Mouse (Mus musculus) CH12.LX (cell line): ENCODE measurements at regions not wholly inside any gene's neighbourhood (a gene's known extent, or its start where the extent isn't known, plus 50 kb on each side); places are given as distances from the start of the nearest gene placed in this dataset.

Source experiments
- DNase-seq: peaks from one replicate; pipeline ENCODE4 v3.0.0-alpha.2; 2013; ENCODE audit errors: extremely low read depth
- H3K27ac ChIP-seq: 2 replicates; pipeline ENCODE4 v1.5.1; 2012; ENCODE audit warnings: low read depth, mild to moderate bottlenecking, control low read depth, moderate library complexity; ENCODE audit not compliant: insufficient read depth
- H3K27me3 ChIP-seq: replicated peaks from 2 replicates; pipeline ENCODE3; 2012; ENCODE audit warnings: inconsistent platforms
- H3K36me3 ChIP-seq, 2 experiments: replicated peaks in 1 of 2; 2 replicates each; pipeline versions ENCODE3 to v1.6.1; 2012; ENCODE audit warnings: inconsistent platforms in 1 of 2, low read length in 1 of 2, mild to moderate bottlenecking in 1 of 2, mixed read lengths in 1 of 2, moderate library complexity in 1 of 2; ENCODE audit not compliant: control insufficient read depth in 1 of 2, insufficient read depth in 1 of 2
- H3K4me1 ChIP-seq, 2 experiments: 2 replicates each; pipeline ENCODE4 v1.6.1; 2012; ENCODE audit warnings: inconsistent platforms in 1 of 2, moderate library complexity in 1 of 2; ENCODE audit not compliant: insufficient read depth in 2 of 2, control insufficient read depth in 1 of 2
- H3K4me2 ChIP-seq: 2 replicates; pipeline ENCODE4 v1.6.1; 2012; ENCODE audit warnings: low read depth, mild to moderate bottlenecking, control low read depth; ENCODE audit not compliant: poor library complexity, insufficient read depth, severe bottlenecking
- H3K4me3 ChIP-seq, 3 experiments: fragments of 150-350 bp in 1 of 3; sonication (generic) in 1 of 3; replicated peaks in 1 of 3; 2 replicates each; pipeline versions ENCODE3 to v1.5.1; 2011 to 2012; ENCODE audit warnings: low read depth in 2 of 3, low read length in 2 of 3, mild to moderate bottlenecking in 2 of 3, moderate library complexity in 2 of 3, control low read depth in 1 of 3, improper control_type of control experiment in 1 of 3, inconsistent platforms in 1 of 3, mixed read lengths in 1 of 3; ENCODE audit not compliant: poor library complexity in 1 of 3
- H3K79me2 ChIP-seq: replicated peaks from 2 replicates; pipeline ENCODE4 v1.6.1; 2012; ENCODE audit warnings: mild to moderate bottlenecking, moderate library complexity; ENCODE audit not compliant: control insufficient read depth, poor library complexity, insufficient read depth, severe bottlenecking; ENCODE audit errors: extremely low read depth
- H3K9ac ChIP-seq: 2 replicates; pipeline ENCODE4 v1.6.1; 2012; ENCODE audit warnings: low read depth, mild to moderate bottlenecking, control low read depth, moderate library complexity; ENCODE audit not compliant: insufficient read depth
- H3K9me3 ChIP-seq: replicated peaks from 2 replicates; pipeline ENCODE3; 2012; ENCODE audit warnings: low read length, inconsistent platforms, mixed read lengths
- BHLHE40 ChIP-seq: IDR thresholded peaks from 2 replicates; pipeline ENCODE4 v1.6.1; 2011; ENCODE audit warnings: mild to moderate bottlenecking, low read depth, low read length, improper control_type of control experiment
- CHD2 ChIP-seq: IDR thresholded peaks from 2 replicates; pipeline ENCODE4 v1.6.1; 2011; ENCODE audit warnings: low read length, improper control_type of control experiment
- CTCF ChIP-seq, 2 experiments: IDR thresholded peaks in 1 of 2; conservative IDR thresholded peaks in 1 of 2; 2 replicates each; pipeline ENCODE4 v1.5.1; 2011 to 2012; ENCODE audit warnings: low read depth in 2 of 2, low read length in 2 of 2, improper control_type of control experiment in 1 of 2, inconsistent platforms in 1 of 2, mild to moderate bottlenecking in 1 of 2, moderate library complexity in 1 of 2
- EP300 ChIP-seq: IDR thresholded peaks from 2 replicates; pipeline ENCODE4 v1.6.1; 2011; ENCODE audit warnings: low read length, improper control_type of control experiment
- ETS1 ChIP-seq: conservative IDR thresholded peaks from 2 replicates; pipeline ENCODE4 v1.6.1; 2012; ENCODE audit warnings: low read depth, mild to moderate bottlenecking, inconsistent platforms, low read length, improper control_type of control experiment, moderate library complexity
- IRF4 ChIP-seq: IDR thresholded peaks from 2 replicates; pipeline ENCODE4 v1.6.1; 2014; ENCODE audit warnings: low read depth, mild to moderate bottlenecking, inconsistent platforms, low read length, improper control_type of control experiment
- JUN ChIP-seq: IDR thresholded peaks from 2 replicates; pipeline ENCODE4 v1.6.1; 2011; ENCODE audit warnings: low read depth, mild to moderate bottlenecking, low read length, improper control_type of control experiment, moderate library complexity; ENCODE audit not compliant: insufficient read depth
- MAFK ChIP-seq: IDR thresholded peaks from 2 replicates; pipeline ENCODE4 v1.6.1; 2011; ENCODE audit warnings: low read length, improper control_type of control experiment; ENCODE audit not compliant: insufficient replicate concordance
- MAX ChIP-seq: IDR thresholded peaks from 2 replicates; pipeline ENCODE4 v1.6.1; 2011; ENCODE audit warnings: low read length, improper control_type of control experiment
- MAZ ChIP-seq: IDR thresholded peaks from 2 replicates; pipeline ENCODE4 v1.6.1; 2012; ENCODE audit warnings: low read depth, mild to moderate bottlenecking, inconsistent platforms, low read length, improper control_type of control experiment, moderate library complexity
- MXI1 ChIP-seq: IDR thresholded peaks from 2 replicates; pipeline ENCODE4 v1.6.1; 2011; ENCODE audit warnings: mild to moderate bottlenecking, low read depth, low read length, improper control_type of control experiment
- NELFE ChIP-seq: IDR thresholded peaks from 2 replicates; pipeline ENCODE4 v1.6.1; 2011; ENCODE audit warnings: low read depth, low read length, improper control_type of control experiment
- NRF1 ChIP-seq: IDR thresholded peaks from 2 replicates; pipeline ENCODE4 v1.6.1; 2014; ENCODE audit warnings: low read depth, mild to moderate bottlenecking, inconsistent platforms, low read length, improper control_type of control experiment, moderate library complexity
- PAX5 ChIP-seq: IDR thresholded peaks from 2 replicates; pipeline ENCODE4 v1.6.1; 2012; ENCODE audit warnings: low read length, inconsistent platforms, mixed read lengths
- POLR2A ChIP-seq: IDR thresholded peaks from 2 replicates; pipeline ENCODE4 v1.6.1; 2011; ENCODE audit warnings: low read depth, mild to moderate bottlenecking, improper control_type of control experiment, low read length
- POLR2AphosphoS2 ChIP-seq: IDR thresholded peaks from 2 replicates; pipeline ENCODE4 v1.6.1; 2011; ENCODE audit warnings: low read depth, low read length, improper control_type of control experiment
- RCOR1 ChIP-seq: conservative IDR thresholded peaks from 2 replicates; pipeline ENCODE4 v1.6.1; 2012; ENCODE audit warnings: low read depth, mild to moderate bottlenecking, inconsistent platforms, low read length, improper control_type of control experiment
- SIN3A ChIP-seq: IDR thresholded peaks from 2 replicates; pipeline ENCODE4 v1.6.1; 2012; ENCODE audit warnings: low read length, improper control_type of control experiment, inconsistent platforms
- TBP ChIP-seq: conservative IDR thresholded peaks from 2 replicates; pipeline ENCODE4 v1.6.1; 2011; ENCODE audit warnings: low read depth, low read length, improper control_type of control experiment
- TCF12 ChIP-seq: IDR thresholded peaks from 2 replicates; pipeline ENCODE4 v1.6.1; 2014; ENCODE audit warnings: low read depth, mild to moderate bottlenecking, inconsistent platforms, low read length, improper control_type of control experiment
- UBTF ChIP-seq: IDR thresholded peaks from 2 replicates; pipeline ENCODE4 v1.6.1; 2012; ENCODE audit warnings: low read depth, mild to moderate bottlenecking, inconsistent platforms, low read length, improper control_type of control experiment, moderate library complexity
- USF1 ChIP-seq: IDR thresholded peaks from 2 replicates; pipeline ENCODE4 v1.6.1; 2014; ENCODE audit warnings: low read depth, mild to moderate bottlenecking, inconsistent platforms, low read length, improper control_type of control experiment
- USF2 ChIP-seq: conservative IDR thresholded peaks from 2 replicates; pipeline ENCODE4 v1.6.1; 2011; ENCODE audit warnings: low read depth, low read length, improper control_type of control experiment
- ZC3H11A ChIP-seq: IDR thresholded peaks from 2 replicates; pipeline ENCODE4 v1.6.1; 2012; ENCODE audit warnings: low read depth, mild to moderate bottlenecking, inconsistent platforms, low read length, improper control_type of control experiment
- ZKSCAN1 ChIP-seq: IDR thresholded peaks from 2 replicates; pipeline ENCODE4 v1.6.1; 2012; ENCODE audit warnings: low read depth, inconsistent platforms, low read length, improper control_type of control experiment, borderline replicate concordance
- ZNF384 ChIP-seq: IDR thresholded peaks from 2 replicates; pipeline ENCODE4 v1.6.1; 2012; ENCODE audit warnings: low read depth, low read length, improper control_type of control experiment, inconsistent platforms
- dilution Hi-C: fragments of 300-500 bp; cut with MboI; formaldehyde crosslinking; loops from 2 replicates; pipeline ENCODE4 v1.14.3; 2020; ENCODE audit warnings: low sequenced_read_pairs; ENCODE audit not compliant: extremely low pct_unique_long_range_greater_than_20kb, extremely low pct_ligation_motif_present
- in situ Hi-C: fragments of 300-500 bp; cut with MboI; formaldehyde crosslinking; loops from 3 replicates; pipeline ENCODE4 v1.14.3; 2019; ENCODE audit warnings: low sequenced_read_pairs, low pct_ligation_motif_present, low pct_unique_long_range_greater_than_20kb, mixed read lengths

- no peak overlapping the region for H3K4me2 ChIP-seq
- no peaks in the 10 kb centered on the region for H3K4me1 ChIP-seq
- H3K79me2 ChIP-seq = no peaks in the 10 kb centered on the region
- H3K4me3 ChIP-seq = no peak overlapping the region
- no peak for DNase-seq
- no peak overlapping the region for H3K9ac ChIP-seq
- TF ChIP-seq IRF4 = no peak
- TF ChIP-seq TBP = no peak
- no peak for TF ChIP-seq PAX5
- no peak for TF ChIP-seq EP300
- TF ChIP-seq CTCF (conservative IDR thresholded peaks at IDR 0.05 in 1 of 2, IDR thresholded peaks at IDR 0.05 in 1 of 2; ENCODE audit: low read depth in 2 of 2, low read length in 2 of 2) = no peak
- no peak for TF ChIP-seq ZC3H11A
- TF ChIP-seq ZNF384 = no peak
- TF ChIP-seq SIN3A = no peak
- no peak for TF ChIP-seq POLR2A
- no peak for TF ChIP-seq RCOR1
- no peak for TF ChIP-seq TCF12
- no peak for TF ChIP-seq USF2
- TF ChIP-seq UBTF = no peak
- no peak for TF ChIP-seq MAX
- TF ChIP-seq CHD2 = no peak
- no peak for TF ChIP-seq NRF1
- no peak for TF ChIP-seq NELFE
- H3K27ac ChIP-seq = no peak overlapping the region
- H3K9me3 ChIP-seq = no peaks in the 10 kb centered on the region
- H3K27me3 ChIP-seq = peaks cover 7% of the 10 kb centered on the region
- dilution Hi-C loops (no loop called here), in situ Hi-C loops (no loop called here)
- no peaks in the 10 kb centered on the region for H3K36me3 ChIP-seq
Measured at GRCm38 (mm10) chr11:31591037-31591554, 80.6 kb downstream of the Bod1 start.

GRCm38 (mm10) chr11:31574941-31575340, 96.7 kb downstream of the Bod1 start:
- Histone ChIP-seq H3K27ac (no peak overlapping the region), H3K4me1 (no peaks in the 10 kb centered on the region), H3K79me2 (no peaks in the 10 kb centered on the region), H3K4me3 (no peak overlapping the region), H3K4me2 (no peak overlapping the region), H3K9me3 (no peaks in the 10 kb centered on the region), H3K9ac (no peak overlapping the region), H3K27me3 (no peaks in the 10 kb centered on the region), H3K36me3 (no peaks in the 10 kb centered on the region)
- in situ Hi-C loops = no loop called here
- TF ChIP-seq MXI1 = no peak
- no peak for TF ChIP-seq POLR2AphosphoS2
- TF ChIP-seq ZC3H11A = no peak
- no peak for TF ChIP-seq TCF12
- TF ChIP-seq USF1 = no peak
- TF ChIP-seq ETS1 = no peak
- TF ChIP-seq MAZ = no peak
- TF ChIP-seq ZKSCAN1 = no peak
- TF ChIP-seq NELFE = no peak
- no peak for TF ChIP-seq MAFK
- no peak for TF ChIP-seq BHLHE40
- no peak for TF ChIP-seq ZNF384
- TF ChIP-seq IRF4 = no peak
- TF ChIP-seq JUN = no peak
- no peak for DNase-seq
- dilution Hi-C loops = no loop called here
